12 mouse cellular contexts compared by ENCODE assay signal in genomic region chr2:181041941-181042340, GRCm38 (mm10). TPM values are rescaled to one million over a fixed set of nuclear protein-coding genes. Genes with fewer than 3 reads are reported as not detected.
DNase-seq lines count a peak whose midpoint lies in the region; ATAC-seq lines count a peak whose summit lies in the region.
"Had no signal": no experiment of that assay in that cellular context is flagged by ENCODE, and none has a peak within 500 bp of the region (broad histone marks: within the 10 kb centered on the region; RNA-seq: fewer than 3 reads in every experiment).

No protein-coding gene starts in this region.

- peaks cover 23% of the 10 kb centered on the region for H3K4me1 ChIP-seq in kidney, embryonic 16.5 days (ENCODE audit: insufficient read depth, low read length)
- peaks cover 52% of the 10 kb centered on the region for H3K4me1 ChIP-seq in neural tube, embryonic 15.5 days

- no peaks in the 10 kb centered on the region for H3K9me3 ChIP-seq in kidney, embryonic 16.5 days (ENCODE audit: low read length)
- H3K9me3 ChIP-seq in neural tube, embryonic 15.5 days (replicated peaks), result no peaks in the 10 kb centered on the region

- DNase-seq in adrenal gland, postnatal 14 days, result peak; percentile 49
- no peak for DNase-seq in adrenal gland, adult 8-10 months
- peak; percentile 66 for DNase-seq in retina, postnatal 1 day
- DNase-seq in retina, embryonic 14.5 days (ENCODE audit: low spot score), result no peak
- no peak for DNase-seq in cerebellum, postnatal 36 days
- no peak for DNase-seq in heart, adult 11 months
- DNase-seq: lung, embryonic 14.5 days had no signal

- no peak overlapping the region for H3K4me2 ChIP-seq in kidney, embryonic 16.5 days (replicated peaks; ENCODE audit: low read depth, low read length)
- H3K4me2 ChIP-seq in neural tube, embryonic 15.5 days, result no peak overlapping the region
- H3K4me2 ChIP-seq: lung, embryonic 14.5 days had no signal

- H3K9ac ChIP-seq in kidney, embryonic 16.5 days (replicated peaks; ENCODE audit: low read length), result no peak overlapping the region
- no peak overlapping the region for H3K9ac ChIP-seq in neural tube, embryonic 15.5 days (replicated peaks)
- H3K9ac ChIP-seq: lung, embryonic 14.5 days had no signal

- H3K27ac ChIP-seq in kidney, embryonic 16.5 days (ENCODE audit: low read length), result no peak overlapping the region
- 0 out of 2 replicates have a peak overlapping the region, but pooled peaks have one; percentile 11 for H3K27ac ChIP-seq in neural tube, embryonic 15.5 days (replicated peaks)
- H3K27ac ChIP-seq: left cerebral cortex, adult 2 months had no signal

- WGBS in kidney, embryonic 16.5 days, result 9% methylated on average over 7 of the region's 7 CpGs
- 2% methylated on average over 7 of the region's 7 CpGs for WGBS in neural tube, embryonic 15.5 days

- no peak overlapping the region for H3K4me3 ChIP-seq in kidney, embryonic 16.5 days (ENCODE audit: low read length)
- H3K4me3 ChIP-seq in neural tube, embryonic 15.5 days (replicated peaks), result no peak overlapping the region
- H3K4me3 ChIP-seq: erythroblast, embryonic 14.5 days; left cerebral cortex, adult 2 months had no signal

- peaks cover 36% of the 10 kb centered on the region for H3K27me3 ChIP-seq in kidney, embryonic 16.5 days (ENCODE audit: insufficient read depth, low read length)
- peaks cover 6% of the 10 kb centered on the region for H3K27me3 ChIP-seq in neural tube, embryonic 15.5 days (replicated peaks)

- H3K36me3 ChIP-seq in kidney, embryonic 16.5 days (ENCODE audit: insufficient read depth, low read length), result no peaks in the 10 kb centered on the region
- H3K36me3 ChIP-seq in neural tube, embryonic 15.5 days, result no peaks in the 10 kb centered on the region

- ATAC-seq in kidney, embryonic 16.5 days (ENCODE audit: low FRiP score, low TSS enrichment), result peak; percentile 68
- ATAC-seq in neural tube, embryonic 15.5 days (ENCODE audit: low FRiP score), result no peak

RNA-seq across cellular contexts. Expression of gene Chrna4, which starts 1.4 kb away (rescaled TPM):
- total RNA-seq in adrenal gland, postnatal 14 days (2021), result 5.6 and 9.6 TPM in 2 replicates
- 10 to 100 TPM; 12.0 to 27.7 (median 20.5) TPM for total RNA-seq in adrenal gland, adult 8-10 months (2022)
- 4.3 TPM in 2 replicates for polyA plus RNA-seq in kidney, embryonic 16.5 days (2015; fragmentation: Nextera tagmentation; extraction: Ambion mirVana)
- polyA plus RNA-seq in neural tube, embryonic 15.5 days (2015; fragmentation: Nextera tagmentation; extraction: Ambion mirVana), result 38.9 and 47.4 TPM in 2 replicates
- total RNA-seq: granulocyte monocyte progenitor cell, adult 5-6 weeks had no signal
- polyA plus RNA-seq: erythroblast, embryonic 14.5 days had no signal

RNA-seq across cellular contexts. Expression of gene Col20a1, which starts 55.6 kb away (rescaled TPM):
- total RNA-seq in adrenal gland, postnatal 14 days (2021), result 3.5 and 3.7 TPM in 2 replicates
- total RNA-seq in adrenal gland, adult 8-10 months (2022), result 1 to 10 TPM; 2.3 to 4.5 (median 4.2) TPM
- 0.22 and 0.47 TPM in 2 replicates for polyA plus RNA-seq in kidney, embryonic 16.5 days (2015; fragmentation: Nextera tagmentation; extraction: Ambion mirVana)
- polyA plus RNA-seq in neural tube, embryonic 15.5 days (2015; fragmentation: Nextera tagmentation; extraction: Ambion mirVana), result 0.14 and 0.67 TPM in 2 replicates

Comparison
In these comparisons a context has a peak if more than half of its experiments do, and no peak if none do; other contexts are left out.
1. DNase-seq: peak in adrenal gland, postnatal 14 days (single experiment) and retina, postnatal 1 day (single experiment); none in adrenal gland, adult 8-10 months (single experiment), retina, embryonic 14.5 days (single experiment), cerebellum, postnatal 36 days (0 of 2) and heart, adult 11 months (single experiment).